Mouse (Mus musculus) inflammation-experienced regulatory T-cells (primary cell): Measurements from ENCODE around the gene Ranbp17. TPM values are rescaled to one million over a fixed set of nuclear protein-coding genes. Genes with fewer than 3 reads are reported as not detected.

Experiments used
- polyA plus RNA-seq, 2 experiments: library from polyadenylated mRNA; unstranded; fragments of 100-300 nt; shearing (Covaris generic); gene quantifications; one replicate each; pipeline ENCODE4 v1.2.1; 2017

Gene Ranbp17
- polyA plus RNA-seq: under 1 TPM; 0.12 to 0.76 TPM

GRCm38 (mm10) chr11:33513376-33513991 lies at the start of gene Ranbp17:
TSS of gene Ranbp17 (minus strand) at chr11:33513746.

GRCm38 (mm10) chr11:33276637-33277036 lies 236.9 kb downstream of the Ranbp17 start, which contains the start of gene Gm12117:
TSS of gene Gm12117 (minus strand) at chr11:33276737.

GRCm38 (mm10) chr11:33203383-33204328 lies 309.9 kb downstream of the Ranbp17 start, which contains the start of gene Tlx3:
TSS of gene Tlx3 (minus strand) at chr11:33203589.

GRCm38 (mm10) chr11:33162998-33163506 lies 350.5 kb downstream of the Ranbp17 start, which contains the start of gene Npm1:
TSS of gene Npm1 (minus strand) at chr11:33163206.

Other genes starting within 250 kb of the Ranbp17 start
- not detected for gene Gm12117, start 237.0 kb downstream of the Ranbp17 start, polyA plus RNA-seq
- gene Gabrp, start 65.2 kb upstream of the Ranbp17 start, polyA plus RNA-seq: 1 to 10 TPM in 1 of 2 experiments, not detected in 1; 1.7 TPM
- under 1 TPM in 1 of 2 experiments, not detected in 1; 0.12 TPM for gene D130052B06Rik, start 85.6 kb upstream of the Ranbp17 start, polyA plus RNA-seq